Mouse (Mus musculus): ENCODE measurements around the gene Mllt3. TPM values are rescaled to one million over a fixed set of nuclear protein-coding genes. Genes with fewer than 3 reads are reported as not detected.

Gene Mllt3
- polyA plus RNA-seq, 1 experiment from 2014 or later: 73.2 TPM

DNA sequence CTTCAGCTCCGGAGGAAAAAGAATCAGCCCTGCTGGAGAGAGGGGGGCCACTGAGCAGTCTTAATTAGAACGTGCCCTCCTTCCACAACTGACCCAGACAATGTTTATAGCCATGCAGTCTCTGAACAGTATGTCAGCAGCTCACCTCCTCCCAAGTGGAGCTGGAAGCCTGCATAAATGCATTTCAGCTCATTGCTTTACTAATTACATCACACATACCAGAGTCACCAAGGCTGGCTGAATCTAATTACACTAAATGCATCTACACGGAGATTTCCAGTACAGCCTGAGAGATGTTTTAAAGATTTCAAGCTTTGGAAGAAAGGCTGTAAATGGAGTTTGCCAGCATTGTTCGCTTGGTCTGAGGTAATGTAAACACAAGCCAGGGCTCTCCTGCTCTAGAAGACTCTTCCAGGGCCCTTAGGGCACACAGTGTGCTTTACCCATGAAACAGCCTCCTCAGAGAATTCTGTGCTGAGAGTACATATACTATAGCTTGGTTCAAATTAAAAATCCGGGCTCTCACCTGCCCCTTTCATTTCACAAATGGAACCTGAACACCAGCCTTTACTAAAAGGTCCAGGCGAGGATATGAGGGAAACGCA lies 293.5 kb downstream of the Mllt3 start:
- Histone ChIP-seq H3K36me3 (ENCODE audit: control insufficient read depth, insufficient read depth, low read length) (no peaks in the 10 kb centered on the region), H3K27ac (ENCODE audit: low read depth, low read length) (no peak overlapping the region), H3K9me3 (ENCODE audit: control insufficient read depth, low read length) (no peaks in the 10 kb centered on the region), H3K9ac (ENCODE audit: low read depth, low read length) (no peak overlapping the region), H3K4me1 (replicated peaks; ENCODE audit: control insufficient read depth, insufficient read depth, low read length) (no peaks in the 10 kb centered on the region), H3K27me3 (ENCODE audit: control insufficient read depth, insufficient read depth, low read length) (no peaks in the 10 kb centered on the region), H3K4me2 (replicated peaks; ENCODE audit: low read depth, low read length) (no peak overlapping the region), H3K4me3 (ENCODE audit: low read depth, low read length) (no peak overlapping the region)
- DNase-seq (ENCODE audit: low spot score) (no peak), ATAC-seq (ENCODE audit: low FRiP score) (no peak)
- WGBS: 71% methylated on average over 7 of the region's 7 CpGs

GRCm38 (mm10) chr4:87739104-87739503 lies 294.1 kb downstream of the Mllt3 start:
- Histone ChIP-seq H3K9ac (ENCODE audit: low read depth, low read length) (no peak overlapping the region), H3K9me3 (ENCODE audit: control insufficient read depth, low read length) (no peaks in the 10 kb centered on the region), H3K27me3 (ENCODE audit: control insufficient read depth, insufficient read depth, low read length) (no peaks in the 10 kb centered on the region), H3K27ac (ENCODE audit: low read depth, low read length) (no peak overlapping the region), H3K36me3 (ENCODE audit: control insufficient read depth, insufficient read depth, low read length) (no peaks in the 10 kb centered on the region), H3K4me2 (replicated peaks; ENCODE audit: low read depth, low read length) (no peak overlapping the region), H3K4me1 (replicated peaks; ENCODE audit: control insufficient read depth, insufficient read depth, low read length) (no peaks in the 10 kb centered on the region), H3K4me3 (ENCODE audit: low read depth, low read length) (no peak overlapping the region)
- 93% methylated on average over 2 of the region's 2 CpGs for WGBS
- DNase-seq (ENCODE audit: low spot score) (no peak), ATAC-seq (ENCODE audit: low FRiP score) (no peak)

DNA sequence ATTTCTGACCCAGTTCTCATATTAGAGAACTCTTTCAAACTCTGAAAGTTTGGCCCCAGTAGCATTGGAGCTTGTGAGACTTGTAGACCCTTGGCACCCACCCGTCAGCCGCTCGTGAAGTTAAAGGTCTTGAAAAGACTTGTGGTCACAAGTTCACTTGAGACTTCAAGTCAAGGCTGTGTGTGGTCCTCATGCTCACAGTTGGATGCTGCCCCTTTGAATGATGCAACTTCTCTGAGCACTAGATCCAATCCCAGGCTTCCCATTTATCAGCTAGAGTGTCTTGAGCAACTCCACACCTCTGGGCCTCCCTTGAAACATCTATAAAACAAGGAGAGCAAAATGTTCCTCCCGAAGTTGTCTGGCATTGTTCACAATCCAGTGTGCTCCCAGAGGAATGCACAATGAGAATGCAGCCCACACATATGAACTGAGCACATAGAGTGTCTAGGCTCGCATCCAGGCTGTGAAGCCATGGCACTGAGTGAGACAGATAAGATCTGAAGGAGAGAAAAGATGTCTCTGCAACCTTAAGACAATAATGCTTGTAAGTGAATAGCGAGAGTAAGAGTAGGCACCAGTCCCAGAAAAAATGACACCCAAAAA lies 295.9 kb downstream of the Mllt3 start:
- no peaks in the 10 kb centered on the region for H3K9me3 ChIP-seq (ENCODE audit: control insufficient read depth, low read length)
- no peak for ATAC-seq (ENCODE audit: low FRiP score)
- 87% methylated on average over 6 of the region's 6 CpGs for WGBS
- no peaks in the 10 kb centered on the region for H3K36me3 ChIP-seq (ENCODE audit: control insufficient read depth, insufficient read depth, low read length)
- no peak overlapping the region for H3K27ac ChIP-seq (ENCODE audit: low read depth, low read length)
- H3K4me1 ChIP-seq (replicated peaks; ENCODE audit: control insufficient read depth, insufficient read depth, low read length): no peaks in the 10 kb centered on the region
- H3K27me3 ChIP-seq (ENCODE audit: control insufficient read depth, insufficient read depth, low read length): no peaks in the 10 kb centered on the region
- no peak overlapping the region for H3K4me3 ChIP-seq (ENCODE audit: low read depth, low read length)
- H3K9ac ChIP-seq (ENCODE audit: low read depth, low read length): no peak overlapping the region
- no peak overlapping the region for H3K4me2 ChIP-seq (replicated peaks; ENCODE audit: low read depth, low read length)
- DNase-seq (ENCODE audit: low spot score): no peak

GRCm38 (mm10) chr4:87736779-87737178 lies 296.4 kb downstream of the Mllt3 start:
- Histone ChIP-seq H3K4me3 (ENCODE audit: low read depth, low read length) (no peak overlapping the region), H3K9me3 (ENCODE audit: control insufficient read depth, low read length) (no peaks in the 10 kb centered on the region), H3K4me2 (replicated peaks; ENCODE audit: low read depth, low read length) (no peak overlapping the region), H3K27me3 (ENCODE audit: control insufficient read depth, insufficient read depth, low read length) (no peaks in the 10 kb centered on the region), H3K36me3 (ENCODE audit: control insufficient read depth, insufficient read depth, low read length) (no peaks in the 10 kb centered on the region), H3K4me1 (replicated peaks; ENCODE audit: control insufficient read depth, insufficient read depth, low read length) (no peaks in the 10 kb centered on the region), H3K9ac (ENCODE audit: low read depth, low read length) (no peak overlapping the region), H3K27ac (ENCODE audit: low read depth, low read length) (no peak overlapping the region)
- ATAC-seq (ENCODE audit: low FRiP score): no peak
- no peak for DNase-seq (ENCODE audit: low spot score)
- 60% methylated on average over 3 of the region's 3 CpGs for WGBS

- DNase-seq (ENCODE audit: low spot score) (no peak), ATAC-seq (ENCODE audit: low FRiP score) (no peak)
- no peak overlapping the region for H3K4me2 ChIP-seq (replicated peaks; ENCODE audit: low read depth, low read length)
- no peak overlapping the region for H3K9ac ChIP-seq (ENCODE audit: low read depth, low read length)
- no peaks in the 10 kb centered on the region for H3K36me3 ChIP-seq (ENCODE audit: control insufficient read depth, insufficient read depth, low read length)
- 63% methylated on average over 5 of the region's 5 CpGs for WGBS
- H3K27me3 ChIP-seq (ENCODE audit: control insufficient read depth, insufficient read depth, low read length): no peaks in the 10 kb centered on the region
- no peak overlapping the region for H3K27ac ChIP-seq (ENCODE audit: low read depth, low read length)
- no peaks in the 10 kb centered on the region for H3K9me3 ChIP-seq (ENCODE audit: control insufficient read depth, low read length)
- no peaks in the 10 kb centered on the region for H3K4me1 ChIP-seq (replicated peaks; ENCODE audit: control insufficient read depth, insufficient read depth, low read length)
- H3K4me3 ChIP-seq (ENCODE audit: low read depth, low read length): no peak overlapping the region
Measured at GRCm38 (mm10) chr4:87731118-87731672, 302.0 kb downstream of the Mllt3 start.

GRCm38 (mm10) chr4:87728581-87728980 lies 304.6 kb downstream of the Mllt3 start:
- no peak overlapping the region for H3K4me3 ChIP-seq (ENCODE audit: low read depth, low read length)
- DNase-seq (ENCODE audit: low spot score) (no peak), ATAC-seq (ENCODE audit: low FRiP score) (no peak)
- no peaks in the 10 kb centered on the region for H3K27me3 ChIP-seq (ENCODE audit: control insufficient read depth, insufficient read depth, low read length)
- no peaks in the 10 kb centered on the region for H3K9me3 ChIP-seq (ENCODE audit: control insufficient read depth, low read length)
- H3K36me3 ChIP-seq (ENCODE audit: control insufficient read depth, insufficient read depth, low read length): no peaks in the 10 kb centered on the region
- H3K27ac ChIP-seq (ENCODE audit: low read depth, low read length): no peak overlapping the region
- WGBS: 82% methylated on average over 1 of the region's 1 CpGs
- H3K4me1 ChIP-seq (replicated peaks; ENCODE audit: control insufficient read depth, insufficient read depth, low read length): no peaks in the 10 kb centered on the region
- H3K9ac ChIP-seq (ENCODE audit: low read depth, low read length): no peak overlapping the region
- H3K4me2 ChIP-seq (replicated peaks; ENCODE audit: low read depth, low read length): no peak overlapping the region

- no peak; the same call in 1 of the 2 replicates for ATAC-seq (ENCODE audit: low FRiP score)
- 56% methylated on average over 6 of the region's 6 CpGs for WGBS
- Histone ChIP-seq H3K4me3 (ENCODE audit: low read depth, low read length) (no peak overlapping the region), H3K9me3 (ENCODE audit: control insufficient read depth, low read length) (no peaks in the 10 kb centered on the region), H3K9ac (ENCODE audit: low read depth, low read length) (no peak overlapping the region), H3K4me2 (replicated peaks; ENCODE audit: low read depth, low read length) (no peak overlapping the region), H3K4me1 (replicated peaks; ENCODE audit: control insufficient read depth, insufficient read depth, low read length) (no peaks in the 10 kb centered on the region), H3K27ac (ENCODE audit: low read depth, low read length) (no peak overlapping the region), H3K27me3 (ENCODE audit: control insufficient read depth, insufficient read depth, low read length) (no peaks in the 10 kb centered on the region), H3K36me3 (ENCODE audit: control insufficient read depth, insufficient read depth, low read length) (no peaks in the 10 kb centered on the region)
- DNase-seq (ENCODE audit: low spot score): no peak
Measured at GRCm38 (mm10) chr4:87723448-87723847, 309.7 kb downstream of the Mllt3 start.

All from hindbrain, embryonic 11.5 days (tissue).